Mouse (Mus musculus) gastrocnemius, postnatal 14 days (tissue): ENCODE results near the gene Xpo6. TPM values are rescaled to one million over a fixed set of nuclear protein-coding genes. Genes with fewer than 3 reads are reported as not detected.
A peak's percentile ranks its signal among the peaks of the same experiment; 100 is the strongest.

Source experiments
- DNase-seq: peaks from one replicate; pipeline ENCODE4 v3.0.0; 2021; ENCODE audit warnings: mixed read lengths
- intact Hi-C: fragments of 180-260 bp; cut with DNase I; formaldehyde crosslinking; loops from one replicate; pipeline ENCODE4 v1.15.1; 2025; ENCODE audit warnings: low total_unique reads
- total RNA-seq, 2 experiments: library from RNA; stranded (reverse); gene quantifications; 2 replicates each; pipeline ENCODE4 v1.2.3; 2021

The Xpo6 gene
- total RNA-seq, 2 experiments from 2014 or later: 16.1 to 18.9 TPM

DNA sequence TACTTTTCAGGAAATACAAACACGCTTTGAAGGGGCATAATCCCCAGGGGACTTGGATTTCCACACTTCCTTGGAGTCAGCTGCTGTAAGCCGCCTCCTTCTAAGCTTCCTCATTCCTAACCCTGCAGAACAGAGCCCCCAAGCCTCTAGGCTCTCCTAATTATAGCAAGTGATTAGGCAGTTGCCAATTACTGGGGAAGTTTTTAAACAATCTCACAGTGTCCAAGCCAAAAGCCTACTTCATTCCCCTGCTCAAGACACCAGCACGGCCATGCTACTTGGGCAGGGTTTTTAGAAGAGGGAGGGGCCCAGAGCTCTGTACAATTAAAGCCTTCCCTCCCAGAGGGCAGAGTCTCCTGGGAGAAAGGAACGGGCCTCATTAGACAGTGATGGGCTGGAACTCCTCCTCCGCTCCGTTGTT lies 114.0 kb downstream of the Xpo6 start:
- no peak for DNase-seq
- intact Hi-C loops: loop anchor here (10.0 kb wide), 2 partner anchors 122 to 412 kb away; no protein-coding TSS in a partner anchor

DNA sequence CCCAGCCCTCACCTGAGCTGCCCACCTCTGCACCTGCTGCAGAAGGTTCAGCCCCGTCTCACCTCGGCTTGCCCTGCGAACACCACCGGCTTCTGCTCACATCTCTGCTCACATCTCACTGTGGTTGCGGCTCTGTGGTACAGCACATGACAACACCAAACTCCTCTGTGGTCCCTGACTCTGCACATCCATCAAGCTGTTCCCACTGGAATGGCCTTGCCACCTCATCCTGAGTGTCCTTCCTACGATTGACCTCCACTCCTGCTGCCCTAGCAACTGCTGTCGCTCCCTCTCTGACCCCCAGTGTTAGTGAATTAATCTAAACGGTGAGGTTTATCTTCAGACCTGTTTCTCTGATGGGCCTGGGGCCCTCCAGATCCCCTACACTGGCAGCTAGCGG lies 115.1 kb downstream of the Xpo6 start:
- no peak for DNase-seq
- intact Hi-C loops: loop anchor here (10.0 kb wide), 2 partner anchors 120 to 410 kb away; no protein-coding TSS in a partner anchor

DNA sequence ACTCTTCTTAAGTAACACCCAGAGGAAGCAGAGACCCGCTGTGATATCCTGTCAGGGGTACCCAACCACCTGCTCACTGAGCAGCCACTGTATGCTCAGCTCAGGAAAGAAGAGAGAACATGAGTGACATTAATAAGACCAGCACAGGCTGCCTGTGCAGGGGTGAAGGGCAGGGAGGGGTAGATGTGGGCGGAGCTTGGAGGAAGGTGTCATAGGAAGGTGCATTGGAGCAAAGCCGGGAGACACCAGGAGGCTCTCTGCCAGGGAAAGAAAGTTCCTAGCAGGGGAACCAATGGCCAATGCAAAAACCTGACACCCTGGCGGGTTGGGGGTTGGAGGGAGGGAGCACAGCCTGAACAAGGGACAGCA lies 116.3 kb downstream of the Xpo6 start:
- intact Hi-C loops: loop anchor here (5.0 to 10.0 kb wide), 3 partner anchors 119 to 409 kb away; no protein-coding TSS in a partner anchor
- no peak for DNase-seq

GRCm38 (mm10) chr7:126083341-126083979 lies 116.8 kb downstream of the Xpo6 start:
- DNase-seq: no peak
- intact Hi-C loops: loop anchor here (5.0 to 10.0 kb wide), 3 partner anchors 119 to 409 kb away; no protein-coding TSS in a partner anchor

DNA sequence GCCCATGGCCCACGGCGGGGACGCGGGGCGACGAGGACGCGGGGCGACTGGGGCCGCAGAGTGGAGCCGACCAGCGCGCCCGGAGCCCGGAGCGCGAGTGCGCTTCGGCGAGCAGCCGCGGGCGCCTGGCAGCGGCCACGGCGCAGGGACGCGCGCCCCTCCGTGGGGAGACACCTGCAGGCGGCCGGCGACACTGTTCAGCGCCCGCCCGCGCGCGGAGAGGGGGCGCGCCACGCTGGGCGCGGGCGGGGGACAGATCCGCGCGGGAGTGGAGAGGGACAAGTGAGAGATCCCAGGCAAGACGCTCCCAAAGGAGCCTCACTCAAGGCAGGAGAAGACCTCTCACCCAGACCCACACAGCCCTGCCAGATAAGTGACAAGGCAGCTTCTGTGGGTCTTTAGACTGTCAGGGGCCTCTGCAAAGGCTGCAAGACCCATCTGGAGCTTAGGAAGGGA lies 118.0 kb downstream of the Xpo6 start, which contains the start of gene Gsg1l:
Gene Gsg1l (minus strand): TSS at position 126 of the 456 bp plus-strand sequence.
- no peak for DNase-seq
- intact Hi-C loops: loop anchor here (5.0 to 10.0 kb wide), 3 partner anchors 118 to 408 kb away; no protein-coding TSS in a partner anchor

DNA sequence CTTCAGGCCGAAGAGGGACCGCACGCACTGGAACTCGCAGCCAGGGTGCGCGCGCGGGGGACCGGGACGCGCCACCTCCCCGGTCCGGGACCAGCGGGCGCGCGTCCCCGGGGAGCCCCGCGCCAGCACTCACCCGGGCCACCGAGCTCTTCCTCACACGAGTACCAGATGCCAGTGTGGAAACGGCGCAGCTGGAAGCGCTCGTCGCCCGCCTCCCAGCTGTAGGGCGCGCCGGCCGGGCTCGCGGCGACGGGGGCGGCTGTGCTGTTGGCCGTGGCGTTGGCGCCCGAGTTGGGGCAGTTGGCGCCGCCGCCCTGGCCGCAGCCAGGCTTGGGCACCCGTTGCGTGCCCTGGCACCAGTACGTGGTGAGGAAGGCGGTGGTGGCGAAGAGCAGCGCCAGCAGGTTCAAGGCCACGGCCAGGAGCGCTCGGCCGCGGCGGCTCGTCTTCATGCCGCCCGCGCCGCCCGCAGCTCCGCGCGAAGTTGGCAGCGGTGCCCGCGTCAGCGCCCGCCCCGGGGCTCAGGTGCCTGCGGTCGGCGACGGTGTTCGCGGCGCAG lies 118.5 kb downstream of the Xpo6 start:
- intact Hi-C loops: loop anchor here (5.0 to 10.0 kb wide), 3 partner anchors 117 to 407 kb away; no protein-coding TSS in a partner anchor
- DNase-seq: peak; percentile 37

- DNase-seq: no peak
- intact Hi-C loops: loop anchor here (5.0 to 10.0 kb wide), 3 partner anchors 116 to 406 kb away; no protein-coding TSS in a partner anchor
These were observed 119.2 kb downstream of the Xpo6 start for GRCm38 (mm10) chr7:126080949-126081654.

DNA sequence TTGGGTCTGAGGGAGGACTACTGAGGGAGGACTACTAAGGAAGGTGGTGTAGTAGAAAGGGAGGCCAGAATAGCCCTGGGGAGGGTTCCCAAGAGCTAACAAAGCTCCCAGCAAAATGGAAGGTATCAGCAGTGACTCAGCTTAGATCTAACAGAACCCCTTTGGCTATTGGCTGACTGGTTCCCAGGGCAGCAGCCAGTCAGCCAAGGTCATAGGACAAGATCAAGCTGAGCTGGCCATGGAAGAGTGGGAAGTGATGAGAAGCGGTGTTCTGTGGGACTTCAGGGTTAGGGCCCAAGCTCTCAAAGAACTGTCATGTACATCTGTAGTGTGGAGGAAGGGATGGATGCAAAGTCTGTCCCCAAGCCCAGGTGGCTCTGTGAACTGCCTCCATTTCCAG lies 123.4 kb downstream of the Xpo6 start:
- no peak for DNase-seq
- intact Hi-C loops: no loop called here

GRCm38 (mm10) chr7:126075058-126075457 lies 125.2 kb downstream of the Xpo6 start:
- intact Hi-C loops: no loop called here
- no peak for DNase-seq

DNA sequence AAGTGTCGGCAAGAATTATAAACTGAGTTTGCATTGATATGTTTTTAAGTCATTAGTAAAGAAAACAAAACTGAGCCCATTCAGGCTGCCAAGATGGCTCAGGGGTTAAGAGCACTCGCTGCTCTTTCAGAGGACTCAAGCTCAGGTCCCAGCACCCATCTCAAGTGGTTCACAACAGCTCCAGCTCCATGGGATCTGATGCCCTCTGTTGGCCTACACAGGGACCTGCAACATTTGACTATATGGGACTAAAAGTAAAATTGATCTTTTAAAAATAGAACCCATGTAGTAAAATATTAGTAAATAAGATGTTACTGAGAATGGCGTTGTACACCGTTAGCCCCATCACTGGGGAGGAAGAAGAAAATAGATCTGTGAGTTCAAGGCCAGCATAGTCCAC lies 130.0 kb downstream of the Xpo6 start:
- intact Hi-C loops: no loop called here

GRCm38 (mm10) chr7:126066777-126067176 lies 133.5 kb downstream of the Xpo6 start:
- DNase-seq: peak; percentile 60
- intact Hi-C loops: no loop called here

More for the DNA sequence above, 130.0 kb downstream of the Xpo6 start:
- DNase-seq: no peak

- DNase-seq: no peak
- intact Hi-C loops: no loop called here
These were observed 134.9 kb downstream of the Xpo6 start for GRCm38 (mm10) chr7:126065243-126065876.

- intact Hi-C loops: no loop called here
- no peak for DNase-seq
These were observed 138.1 kb downstream of the Xpo6 start for GRCm38 (mm10) chr7:126062228-126062627.

- intact Hi-C loops: no loop called here
These were observed 141.4 kb downstream of the Xpo6 start for GRCm38 (mm10) chr7:126058918-126059317.

DNA sequence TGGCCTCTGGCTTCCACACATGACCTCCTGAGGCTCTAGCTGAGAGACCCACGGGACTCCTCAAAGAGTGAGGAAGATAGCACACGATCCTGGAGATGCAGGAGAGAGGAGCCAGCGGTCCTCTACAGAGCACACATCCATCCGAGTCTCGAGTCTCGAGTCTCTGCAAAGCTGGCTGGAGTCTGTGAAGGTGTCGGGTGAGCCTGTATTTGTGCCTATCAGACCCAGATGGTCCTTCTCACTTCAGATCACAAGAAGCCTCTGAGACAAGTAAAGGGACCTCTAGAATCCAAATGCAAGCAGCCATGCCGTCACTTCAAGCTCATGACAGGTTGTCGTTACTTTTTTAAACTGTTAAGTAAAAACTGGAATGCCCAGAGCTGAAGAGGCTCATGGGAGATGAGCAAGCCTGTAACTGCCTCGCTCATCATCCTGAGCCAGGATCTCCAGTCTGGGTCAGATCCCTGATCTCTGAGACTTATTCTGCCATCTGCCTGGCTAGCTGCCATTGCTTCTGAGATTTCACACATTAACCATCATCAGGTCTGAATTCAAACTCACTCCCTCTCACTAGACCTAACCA lies 142.9 kb downstream of the Xpo6 start:
- intact Hi-C loops: no loop called here
- DNase-seq: no peak

More at GRCm38 (mm10) chr7:126058918-126059317, 141.4 kb downstream of the Xpo6 start:
- no peak for DNase-seq

- no peak for DNase-seq
- intact Hi-C loops: no loop called here
These were observed 145.7 kb downstream of the Xpo6 start for GRCm38 (mm10) chr7:126054574-126054973.

DNA sequence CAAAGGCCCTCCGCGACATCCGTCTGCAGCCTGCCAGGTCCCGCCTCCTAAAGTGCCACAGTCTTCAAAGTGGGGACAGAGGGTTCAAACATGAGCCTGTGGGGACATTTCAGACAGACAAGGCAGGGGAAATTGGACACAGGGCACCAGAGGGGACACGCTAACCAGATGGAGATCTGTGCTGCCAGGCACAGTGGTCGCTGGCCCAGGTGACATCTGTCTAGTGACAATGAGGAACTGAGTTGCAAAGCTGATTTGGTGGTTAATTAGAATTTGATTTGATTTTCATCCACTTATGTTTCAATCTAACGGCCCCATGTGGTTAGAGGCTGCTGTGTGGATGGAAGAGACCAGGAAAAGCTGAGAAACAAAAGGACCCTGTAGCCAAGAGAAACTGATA lies 146.7 kb downstream of the Xpo6 start:
- intact Hi-C loops: no loop called here
- DNase-seq: no peak

DNA sequence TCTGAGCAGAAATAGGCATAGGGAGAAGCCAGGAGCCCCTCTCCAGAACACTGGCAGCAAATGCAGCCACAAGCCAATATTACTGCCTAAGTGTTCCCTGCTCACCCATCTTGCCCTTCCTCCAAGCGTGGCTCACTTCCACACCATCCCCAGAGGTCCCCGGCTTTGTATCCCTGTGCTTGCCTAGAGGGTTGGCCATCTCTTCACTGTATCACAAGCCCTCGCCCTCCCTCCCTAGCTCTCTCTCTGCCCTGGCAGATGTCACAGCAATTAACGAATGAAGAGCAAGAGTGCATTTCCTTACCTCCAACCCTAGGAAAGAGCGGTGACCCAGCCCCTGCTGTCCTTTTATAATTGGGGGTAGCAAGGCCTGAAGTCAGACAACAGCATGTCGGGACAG lies 148.4 kb downstream of the Xpo6 start:
- no peak for DNase-seq
- intact Hi-C loops: no loop called here
